Mouse (Mus musculus) G1E (cell line): Measurements from ENCODE around the gene Pmm2. TPM values are rescaled to one million over a fixed set of nuclear protein-coding genes. Genes with fewer than 3 reads are reported as not detected.

Experiments
- ATAC-seq: 2 replicates; pipeline ENCODE4 v1.8.0; 2016; ENCODE audit warnings: mild to moderate bottlenecking; ENCODE audit not compliant: insufficient number of reproducible peaks, poor library complexity, low FRiP score, severe bottlenecking; ENCODE audit errors: extremely low read depth
- DNase-seq: peaks from one replicate; pipeline ENCODE4 v3.0.0; 2012; ENCODE audit warnings: low spot score
- H3K27me3 ChIP-seq: 2 replicates; pipeline ENCODE4 v1.6.1; 2012; ENCODE audit warnings: mild to moderate bottlenecking, low read length, inconsistent platforms; ENCODE audit not compliant: insufficient read depth
- H3K36me3 ChIP-seq: replicated peaks from 2 replicates; pipeline ENCODE3; 2012; ENCODE audit warnings: mild to moderate bottlenecking, inconsistent platforms
- H3K4me1 ChIP-seq: 2 replicates; pipeline ENCODE4 v1.6.1; 2012; ENCODE audit warnings: low read depth, low read length, inconsistent platforms, mixed read lengths; ENCODE audit not compliant: insufficient read depth
- H3K4me3 ChIP-seq: 2 replicates; pipeline ENCODE4 v1.5.1; 2012; ENCODE audit warnings: low read depth, mild to moderate bottlenecking, inconsistent platforms, low read length, moderate library complexity, mixed read lengths
- H3K9me3 ChIP-seq: replicated peaks from 2 replicates; pipeline ENCODE4 v1.6.1; 2012; ENCODE audit warnings: inconsistent platforms
- CTCF ChIP-seq: IDR thresholded peaks from 2 replicates; pipeline ENCODE4 v1.5.1; 2012; ENCODE audit warnings: low read depth, low read length, inconsistent platforms, mixed read lengths
- GATA1 ChIP-seq: IDR thresholded peaks from 2 replicates; pipeline ENCODE4 v1.6.1; 2012; ENCODE audit warnings: borderline replicate concordance, low read length, inconsistent platforms, mixed read lengths
- GATA2 ChIP-seq: IDR thresholded peaks from 2 replicates; pipeline ENCODE4 v1.6.1; 2012; ENCODE audit warnings: low read depth, low read length, inconsistent platforms, borderline replicate concordance
- POLR2AphosphoS5 ChIP-seq: IDR thresholded peaks from 2 replicates; pipeline ENCODE4 v1.6.1; 2012; ENCODE audit warnings: low read depth, low read length, inconsistent platforms; ENCODE audit not compliant: insufficient replicate concordance
- TAL1 ChIP-seq: conservative IDR thresholded peaks from 2 replicates; pipeline ENCODE4 v1.6.1; 2012; ENCODE audit warnings: low read depth, low read length, inconsistent platforms, mixed read lengths
- polyA plus RNA-seq: library from polyadenylated mRNA; stranded (reverse); fragments of >175 nt; gene quantifications from 2 replicates; pipeline ENCODE4 v1.2.3, GENCODE M21; 2012
- total RNA-seq, 2 experiments: library from RNA; stranded (forward) in 1 of 2; stranded (reverse) in 1 of 2; fragments of 200-1000 nt in 1 of 2; fragments of >200 nt in 1 of 2; fragmentation: Nextera tagmentation in 1 of 2; gene quantifications; 2 replicates each; pipeline ENCODE4 v1.2.3; 2014 to 2017

The Pmm2 gene
- total and polyA plus RNA-seq, 3 experiments, result 28.2 to 127 (median 57.3) TPM

DNA sequence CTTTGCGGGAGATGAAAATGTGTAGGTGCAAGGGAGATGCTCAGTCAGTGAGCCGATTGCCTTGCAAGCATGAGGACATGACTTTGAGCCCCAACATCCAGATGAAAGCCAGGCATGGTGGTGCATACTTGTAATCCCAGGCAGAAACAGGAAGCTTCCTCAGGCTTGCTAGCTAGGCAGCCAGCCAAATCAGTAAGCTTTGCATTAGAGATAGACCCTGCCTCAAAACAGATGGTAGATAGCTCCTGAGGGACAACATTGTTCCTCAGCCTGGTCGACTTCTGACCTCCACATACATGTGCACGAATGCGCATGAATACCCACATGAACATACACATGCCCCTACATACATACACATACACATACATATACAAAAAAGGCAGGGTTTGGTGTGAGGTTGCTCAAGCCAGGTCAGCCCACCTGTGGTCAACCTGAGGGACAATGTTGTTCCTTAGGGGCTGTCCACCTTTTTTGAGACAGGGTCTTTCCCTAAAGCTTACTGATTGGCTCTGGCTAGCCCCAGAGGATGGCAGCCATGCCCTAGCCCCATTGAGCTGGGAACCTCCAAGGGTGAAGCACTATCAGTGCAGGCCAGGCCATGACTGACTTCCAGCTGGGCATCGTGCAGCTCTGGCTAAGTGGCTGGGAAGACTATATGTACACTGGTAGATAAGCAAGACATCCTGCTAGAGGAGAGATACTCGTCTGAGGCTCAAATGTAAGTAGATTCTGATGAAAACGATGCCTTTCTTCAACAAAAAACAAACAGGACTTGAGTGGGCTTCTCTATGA is 25.1 kb upstream of the Pmm2 start:
- Histone ChIP-seq H3K9me3 (no peaks in the 10 kb centered on the region), H3K4me3 (no peak overlapping the region), H3K36me3 (no peaks in the 10 kb centered on the region), H3K27me3 (peaks cover 9% of the 10 kb centered on the region), H3K4me1 (no peaks in the 10 kb centered on the region; the same call in 1 of the 2 replicates)
- ATAC-seq (no peak), DNase-seq (no peak)
- TF ChIP-seq GATA2, result no peak
- TF ChIP-seq POLR2AphosphoS5, result no peak
- no peak for TF ChIP-seq CTCF
- no peak for TF ChIP-seq GATA1
- TF ChIP-seq TAL1, result no peak

DNA sequence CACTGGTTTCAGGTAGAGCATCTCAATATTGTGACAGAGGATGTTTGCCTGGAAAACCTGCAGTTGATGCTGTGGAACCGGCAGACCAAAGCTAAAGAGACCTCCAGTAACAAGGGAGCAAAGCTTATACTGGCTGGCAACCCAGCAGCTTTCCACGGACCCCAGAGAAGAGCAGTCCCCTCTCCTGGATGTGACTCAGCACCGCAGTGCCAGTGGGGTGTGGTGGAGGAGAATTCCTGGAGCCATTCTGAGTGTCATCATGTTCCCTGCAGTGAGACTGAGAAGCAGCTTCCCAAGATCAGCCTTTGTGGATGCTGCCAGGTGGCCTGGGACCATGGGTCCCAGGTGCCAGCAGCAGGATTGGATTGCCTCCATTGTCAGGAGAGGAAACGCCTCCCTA is 24.4 kb upstream of the Pmm2 start:
- H3K9me3 ChIP-seq, result no peaks in the 10 kb centered on the region
- DNase-seq, result no peak
- H3K4me1 ChIP-seq, result no peaks in the 10 kb centered on the region; the same call in 1 of the 2 replicates
- no peak for ATAC-seq
- no peaks in the 10 kb centered on the region for H3K36me3 ChIP-seq
- H3K4me3 ChIP-seq, result no peak overlapping the region
- peaks cover 9% of the 10 kb centered on the region for H3K27me3 ChIP-seq
- TF ChIP-seq TAL1 (no peak), POLR2AphosphoS5 (no peak), GATA2 (no peak), GATA1 (no peak), CTCF (no peak)

DNA sequence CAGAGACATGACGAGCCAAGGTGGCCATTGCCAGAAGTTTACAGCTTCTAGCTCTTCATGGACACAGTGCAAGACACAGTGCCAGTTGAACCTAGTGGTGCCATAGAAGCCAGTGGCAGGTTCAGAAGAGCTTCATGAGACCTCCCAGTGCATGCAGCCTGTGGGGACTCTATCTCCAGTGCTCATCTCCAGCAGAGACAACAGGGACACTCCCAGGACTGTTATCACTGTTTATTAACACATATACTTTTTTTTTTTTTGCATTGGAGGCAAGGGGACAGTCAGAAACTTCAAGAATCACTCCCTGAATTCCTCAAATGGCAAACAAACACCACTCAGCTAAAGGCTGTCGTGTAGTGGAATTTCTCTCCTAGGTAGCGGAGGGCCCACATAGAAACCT is 24.0 kb upstream of the Pmm2 start:
- no peaks in the 10 kb centered on the region for H3K36me3 ChIP-seq
- no peak for TF ChIP-seq GATA1
- no peak for TF ChIP-seq POLR2AphosphoS5
- no peak for TF ChIP-seq TAL1
- no peak for TF ChIP-seq GATA2
- TF ChIP-seq CTCF, result no peak
- no peaks in the 10 kb centered on the region for H3K9me3 ChIP-seq
- no peak overlapping the region for H3K4me3 ChIP-seq
- DNase-seq, result no peak
- ATAC-seq, result no peak
- peaks cover 9% of the 10 kb centered on the region for H3K27me3 ChIP-seq
- no peaks in the 10 kb centered on the region; the same call in 1 of the 2 replicates for H3K4me1 ChIP-seq

DNA sequence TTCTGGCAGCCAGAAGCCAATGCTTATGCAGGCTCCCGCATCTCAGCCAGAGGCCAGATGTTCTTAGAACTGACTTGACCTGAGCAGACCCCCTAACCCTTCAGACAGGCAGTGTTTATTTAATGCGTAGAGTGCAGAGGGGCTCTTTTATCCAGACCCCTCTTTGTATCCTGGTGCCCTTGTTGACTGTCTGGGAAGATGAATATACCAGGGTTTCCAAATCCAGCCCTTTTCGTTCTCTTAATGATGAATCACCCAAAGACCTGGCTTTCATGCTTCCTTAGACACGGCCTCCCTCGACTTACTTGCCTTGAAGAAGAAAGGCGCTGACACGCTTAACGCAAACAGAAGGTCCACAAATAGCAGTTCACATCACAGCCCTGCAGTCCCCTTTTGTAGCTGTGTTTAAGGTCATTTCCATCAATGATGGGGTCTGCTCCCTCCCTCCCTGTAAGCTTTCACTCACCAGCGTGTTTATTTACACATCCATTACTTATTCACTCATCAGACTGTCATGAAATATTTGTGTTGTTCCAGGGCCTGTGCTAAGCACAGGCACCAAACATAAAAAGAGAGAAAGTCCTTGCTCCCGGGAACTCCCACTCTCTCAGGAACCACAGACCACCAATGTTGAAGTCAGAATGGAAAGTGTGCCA is 17.7 kb upstream of the Pmm2 start:
- TF ChIP-seq POLR2AphosphoS5, result no peak
- no peak for TF ChIP-seq GATA1
- TF ChIP-seq CTCF, result no peak
- TF ChIP-seq GATA2, result no peak
- no peak for TF ChIP-seq TAL1
- Histone ChIP-seq H3K36me3 (peaks cover 10% of the 10 kb centered on the region), H3K9me3 (no peaks in the 10 kb centered on the region), H3K4me1 (no peaks in the 10 kb centered on the region), H3K4me3 (no peak overlapping the region), H3K27me3 (no peaks in the 10 kb centered on the region; the same call in 1 of the 2 replicates)
- no peak for ATAC-seq
- no peak for DNase-seq

DNA sequence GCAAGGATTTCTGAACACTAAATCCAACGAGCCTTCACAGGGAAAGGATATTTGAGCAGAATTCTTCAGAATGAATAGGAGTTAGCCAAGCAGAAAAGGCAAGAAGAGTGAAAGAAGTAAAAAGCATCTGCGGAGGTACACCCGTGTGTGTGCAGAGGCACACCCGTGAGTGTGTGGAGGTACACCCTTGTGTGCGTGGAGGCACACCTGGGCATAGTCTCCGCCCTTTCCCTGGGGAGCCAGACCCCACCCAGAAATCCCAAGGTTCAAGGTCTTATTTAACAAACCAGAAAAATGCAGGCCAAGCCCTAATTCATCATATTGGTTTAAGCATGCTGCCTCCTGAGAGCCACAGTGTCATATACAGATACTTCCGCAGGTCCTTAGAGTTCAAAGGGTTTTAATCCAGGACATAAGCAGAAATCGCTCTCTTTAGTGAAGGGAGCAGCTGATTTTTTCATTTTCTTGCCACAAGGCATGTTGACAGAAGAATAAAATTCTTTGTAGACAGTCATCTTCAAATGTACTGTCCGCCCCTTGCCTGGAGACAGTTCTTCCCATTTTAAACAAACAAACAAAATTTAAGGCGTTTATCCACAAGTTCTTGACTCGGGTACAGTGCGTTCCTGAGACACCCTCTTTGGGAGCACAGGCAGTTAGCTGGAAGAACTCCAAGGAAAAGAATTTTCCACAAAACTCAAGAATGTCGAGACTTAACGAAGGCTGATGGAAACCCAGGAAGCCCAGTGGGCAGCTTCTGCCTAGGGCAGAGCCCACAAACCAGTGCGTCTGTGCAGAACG is 17.0 kb upstream of the Pmm2 start:
- DNase-seq, result no peak
- no peaks in the 10 kb centered on the region; the same call in 1 of the 2 replicates for H3K27me3 ChIP-seq
- ATAC-seq, result no peak
- no peaks in the 10 kb centered on the region for H3K9me3 ChIP-seq
- TF ChIP-seq TAL1, result no peak
- no peak for TF ChIP-seq GATA2
- no peak for TF ChIP-seq CTCF
- H3K4me1 ChIP-seq, result no peaks in the 10 kb centered on the region
- peaks cover 13% of the 10 kb centered on the region for H3K36me3 ChIP-seq
- no peak overlapping the region for H3K4me3 ChIP-seq

DNA sequence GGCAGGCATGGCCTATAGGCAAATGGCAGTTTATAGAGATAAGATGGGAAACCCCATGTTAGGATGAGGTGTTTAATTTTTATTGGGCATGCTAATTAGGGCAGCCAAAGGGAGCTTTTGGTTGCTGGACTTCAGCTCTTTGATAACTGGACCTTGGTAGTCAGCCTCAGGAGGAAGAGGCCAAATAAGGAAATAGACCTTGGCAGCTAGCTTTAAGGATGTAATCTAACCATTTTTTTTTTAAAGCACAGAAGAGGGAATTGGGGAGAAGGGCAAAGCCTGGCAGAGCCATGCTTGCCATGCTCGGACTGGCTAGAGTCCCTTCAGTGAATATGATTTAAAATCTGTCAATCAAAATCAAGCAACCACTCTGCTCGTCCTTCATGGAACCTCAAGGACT is 7.1 kb upstream of the Pmm2 start:
- H3K27me3 ChIP-seq, result no peaks in the 10 kb centered on the region
- H3K4me3 ChIP-seq, result no peak overlapping the region
- H3K36me3 ChIP-seq, result peaks cover 92% of the 10 kb centered on the region
- TF ChIP-seq GATA1 (no peak), POLR2AphosphoS5 (no peak), GATA2 (no peak), TAL1 (no peak), CTCF (no peak)
- DNase-seq (no peak), ATAC-seq (no peak)
- H3K9me3 ChIP-seq, result no peaks in the 10 kb centered on the region
- H3K4me1 ChIP-seq, result peaks cover 32% of the 10 kb centered on the region
